Mouse (Mus musculus) heart, postnatal 36 days (tissue): ENCODE results near the gene Apoc3. TPM values are rescaled to one million over a fixed set of nuclear protein-coding genes. Genes with fewer than 3 reads are reported as not detected.

ENCODE experiments used
- DNase-seq, 2 experiments: peaks; one replicate each; pipeline ENCODE4 v3.0.0; 2021 to 2022
- intact Hi-C: fragments of 180-260 bp; cut with DNase I; formaldehyde crosslinking; loops from one replicate; pipeline ENCODE4 v1.15.1; 2025
- total RNA-seq, 2 experiments: library from RNA; stranded (reverse); gene quantifications; 2 replicates each; pipeline ENCODE4 v1.2.3; 2021

The Apoc3 gene
- not detected for total RNA-seq

DNA sequence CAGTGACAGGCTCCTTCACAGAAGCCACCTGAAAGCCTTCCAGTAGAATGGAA, at the start of gene Apoc3:
Apoc3 (minus strand) TSS at position 41 of the 53 bp plus-strand sequence.
- intact Hi-C loops, result no loop called here
- no peak for DNase-seq

DNA sequence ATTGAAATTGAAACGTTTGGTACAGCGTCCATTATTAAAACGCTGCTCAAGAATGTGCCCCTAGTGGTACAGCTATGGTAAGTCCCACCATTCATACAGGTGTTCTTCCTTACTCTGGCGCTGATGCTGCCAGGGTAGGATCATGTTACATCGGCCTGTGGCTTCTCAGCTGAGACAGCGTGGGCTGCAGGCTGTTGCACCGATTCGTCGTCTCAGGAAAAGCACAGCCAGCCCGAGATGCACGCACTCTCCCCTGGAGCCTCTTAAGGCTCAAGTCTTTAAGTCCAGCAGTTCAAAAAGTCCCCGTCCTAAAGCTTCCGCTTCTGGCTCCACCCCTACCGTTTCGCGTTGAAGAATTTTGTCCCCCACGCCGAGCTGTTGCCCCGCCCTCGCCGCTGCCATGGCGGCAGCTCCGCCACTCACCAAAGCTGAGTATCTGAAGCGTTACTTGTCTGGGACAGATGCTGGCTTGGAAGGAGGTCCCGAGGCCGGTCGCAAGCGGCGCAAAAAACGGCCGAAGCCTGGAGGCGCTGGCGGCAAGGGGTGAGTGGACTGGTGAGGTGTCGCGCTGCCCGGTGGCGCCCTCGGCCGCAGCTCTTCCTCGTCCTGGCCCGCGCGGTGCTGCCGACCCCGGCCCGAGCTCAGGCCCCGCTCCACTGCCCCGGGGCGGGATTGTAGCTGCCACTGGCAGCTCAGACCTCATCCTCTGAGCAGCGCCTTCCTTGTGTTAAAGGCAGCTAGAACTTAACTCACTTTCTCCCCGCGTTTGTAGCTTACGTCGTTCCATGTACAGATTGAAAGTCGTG, 47.4 kb upstream of the Apoc3 start, which contains the start of gene Bud13:
Bud13 (plus strand) TSS at position 378 of the 806 bp plus-strand sequence.
- intact Hi-C loops, result loop anchor here (1.0 kb wide), 1 partner anchor 10 kb away; the partner anchor contains the start of gene Zpr1
- peak; percentile 98 to 99 for DNase-seq

GRCm38 (mm10) chr9:46274494-46274893, 39.1 kb upstream of the Apoc3 start:
- DNase-seq, result no peak
- intact Hi-C loops, result loop anchor here (5.0 kb wide), 1 partner anchor 367 kb away; the partner anchor contains the start of genes Pcsk7 and Rnf214

DNA sequence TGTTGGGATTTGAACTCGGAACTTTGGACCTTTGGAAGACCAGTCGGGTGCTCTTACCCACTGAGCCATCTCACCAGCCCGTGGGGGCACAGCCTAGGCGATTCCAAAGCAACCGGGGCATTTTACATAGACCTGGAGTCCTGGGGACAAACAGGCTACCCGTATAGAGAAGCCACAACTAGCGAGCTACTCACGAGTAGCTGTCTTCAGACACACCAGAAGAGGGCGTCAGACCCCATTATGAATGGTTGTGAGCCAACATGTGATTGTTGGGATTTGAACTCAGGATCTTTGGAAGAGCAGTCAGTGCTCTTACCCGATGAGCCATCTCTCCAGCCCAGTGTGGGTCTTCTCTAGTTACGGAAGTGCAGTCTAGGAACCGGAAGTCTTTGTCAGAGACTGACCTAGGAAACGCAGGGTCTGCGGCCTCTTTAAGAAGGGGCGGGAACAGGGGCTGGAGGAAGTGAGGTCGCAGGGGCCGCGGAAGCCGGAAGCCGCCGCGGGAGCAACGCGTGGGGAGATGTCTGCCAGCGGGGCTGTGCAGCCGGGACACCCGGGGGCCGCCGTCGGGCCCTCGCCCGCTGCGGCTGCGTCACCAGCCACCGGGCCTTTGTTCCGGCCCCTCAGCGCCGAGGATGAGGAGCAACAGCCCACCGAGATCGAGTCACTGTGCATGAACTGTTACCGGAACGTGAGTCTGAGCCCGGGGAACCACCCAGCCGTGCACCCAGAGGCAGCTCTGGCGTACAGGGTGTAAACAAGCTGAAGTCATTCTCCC, 37.4 kb upstream of the Apoc3 start, which contains the start of gene Zpr1:
Zpr1 (plus strand) TSS at position 388 of the 778 bp plus-strand sequence.
- DNase-seq, result peak; percentile 87 to 89
- intact Hi-C loops, result loop anchor here (1.0 to 5.0 kb wide), 2 partner anchors 9 to 366 kb away; partner anchors contain the start of genes Pcsk7 and Rnf214

DNA sequence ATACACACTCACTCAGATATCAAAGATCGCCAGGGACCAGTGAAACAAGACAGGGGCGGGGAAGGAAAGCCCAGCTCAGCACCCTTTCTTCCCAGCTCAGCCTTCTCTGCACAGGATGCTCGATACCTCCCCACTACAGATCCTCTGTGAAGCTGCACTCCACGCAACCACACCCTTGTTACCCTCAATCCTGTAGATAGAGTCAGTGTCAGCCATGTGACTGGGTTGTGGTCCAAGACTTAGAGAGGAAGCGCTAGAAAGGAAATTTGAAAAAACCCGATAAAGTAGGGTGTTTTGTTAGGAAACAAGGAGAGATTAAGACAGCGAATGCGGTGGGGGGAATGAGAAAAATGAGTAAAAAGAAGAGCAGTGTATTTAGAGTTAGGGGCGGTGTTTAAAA, 36.6 kb upstream of the Apoc3 start:
- intact Hi-C loops, result loop anchor here (5.0 kb wide), 1 partner anchor 365 kb away; the partner anchor contains the start of genes Pcsk7 and Rnf214

GRCm38 (mm10) chr9:46270782-46271181, 35.3 kb upstream of the Apoc3 start:
- intact Hi-C loops, result loop anchor here (5.0 kb wide), 1 partner anchor 363 kb away; the partner anchor contains the start of genes Pcsk7 and Rnf214

More for the DNA sequence above, 36.6 kb upstream of the Apoc3 start:
- DNase-seq, result no peak

DNA sequence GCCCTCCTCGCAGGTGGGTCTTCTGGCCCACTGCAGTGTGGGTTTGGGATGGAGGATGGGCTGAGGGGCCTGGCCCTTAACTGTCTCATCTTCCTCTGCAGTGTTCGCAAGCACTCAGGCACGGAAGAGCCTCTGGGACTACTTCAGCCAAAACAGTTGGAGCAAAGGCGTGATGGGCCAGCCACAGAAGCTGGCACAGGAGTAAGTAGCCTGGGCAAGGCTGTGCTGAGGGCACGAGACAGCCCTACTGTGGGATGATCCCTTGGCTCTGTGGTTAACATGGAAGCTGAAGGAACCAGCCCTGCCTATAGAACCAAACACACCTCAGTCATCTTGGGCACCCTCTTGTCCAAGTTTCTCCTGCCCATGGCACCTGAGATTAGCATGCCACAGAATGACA, 33.7 kb upstream of the Apoc3 start:
- intact Hi-C loops, result no loop called here
- DNase-seq, result no peak

More at GRCm38 (mm10) chr9:46270782-46271181, 35.3 kb upstream of the Apoc3 start:
- no peak for DNase-seq

DNA sequence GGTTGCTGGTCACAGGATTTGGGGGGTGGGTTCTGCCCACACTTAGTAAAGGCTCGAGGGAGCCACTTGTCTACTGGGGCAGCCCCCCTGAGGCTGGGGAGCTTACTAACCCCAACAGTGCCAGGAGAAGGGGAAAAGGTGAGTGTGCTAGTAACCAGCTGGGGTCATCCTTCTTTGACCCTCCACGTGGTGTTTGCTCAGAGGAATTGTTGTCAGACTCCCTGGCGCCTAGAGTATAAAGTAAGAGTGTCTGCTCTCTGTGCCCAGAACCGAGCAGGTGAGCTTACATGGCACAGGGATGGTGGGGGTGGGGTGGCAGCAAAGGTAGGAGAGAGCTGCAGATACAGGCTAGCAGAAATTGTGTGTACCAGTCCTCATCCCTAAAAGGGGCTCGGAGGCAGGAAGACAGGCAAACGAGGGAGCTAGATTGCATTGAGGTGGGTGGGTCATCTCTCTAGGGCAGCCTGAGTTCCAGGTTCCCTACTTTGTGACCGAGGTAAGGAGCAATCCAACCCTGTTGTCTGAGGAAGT, 33.0 kb upstream of the Apoc3 start, which contains the start of gene Apoa5:
Apoa5 (plus strand) TSS at position 291 of the 531 bp plus-strand sequence.
- intact Hi-C loops, result no loop called here
- no peak for DNase-seq

DNA sequence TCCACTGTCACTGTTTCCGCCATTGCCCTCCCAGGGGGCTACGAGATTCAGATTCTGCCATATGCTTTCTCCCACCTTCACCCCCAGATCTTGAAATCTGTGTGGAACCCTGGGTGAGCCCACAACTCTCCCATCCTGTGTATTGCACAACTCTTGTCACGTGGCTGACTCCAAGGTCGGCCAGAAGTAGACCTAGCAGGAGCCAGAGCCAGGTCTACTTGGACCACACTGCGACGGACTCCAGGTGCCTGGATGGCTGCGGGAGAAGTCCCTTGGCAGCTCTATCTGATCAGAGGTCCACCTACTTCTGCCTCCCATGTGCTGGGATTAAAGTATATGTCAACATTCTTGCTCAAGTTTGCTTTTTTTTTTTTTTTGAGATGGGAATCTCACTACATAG, 25.7 kb upstream of the Apoc3 start:
- DNase-seq, result no peak
- intact Hi-C loops, result no loop called here

DNA sequence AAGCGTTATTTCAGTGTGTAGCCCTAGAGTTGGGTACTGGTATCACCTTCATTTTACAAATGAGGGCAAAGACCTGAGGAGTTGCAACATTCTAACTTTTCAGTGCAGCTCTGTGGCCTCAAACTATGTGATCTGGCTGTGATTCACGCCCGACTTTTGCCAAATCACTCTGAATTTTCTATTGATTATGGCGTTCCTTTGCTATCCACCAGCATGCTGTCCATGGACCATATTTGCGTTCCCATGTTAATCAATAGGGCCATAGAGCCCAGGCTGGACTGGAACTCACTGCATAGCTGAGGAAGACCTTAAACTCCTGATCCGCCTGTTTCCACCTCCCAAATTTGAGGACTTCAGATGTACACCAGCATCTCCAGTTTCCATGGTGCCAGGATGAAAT, 23.7 kb upstream of the Apoc3 start:
- intact Hi-C loops, result no loop called here
- no peak for DNase-seq

DNA sequence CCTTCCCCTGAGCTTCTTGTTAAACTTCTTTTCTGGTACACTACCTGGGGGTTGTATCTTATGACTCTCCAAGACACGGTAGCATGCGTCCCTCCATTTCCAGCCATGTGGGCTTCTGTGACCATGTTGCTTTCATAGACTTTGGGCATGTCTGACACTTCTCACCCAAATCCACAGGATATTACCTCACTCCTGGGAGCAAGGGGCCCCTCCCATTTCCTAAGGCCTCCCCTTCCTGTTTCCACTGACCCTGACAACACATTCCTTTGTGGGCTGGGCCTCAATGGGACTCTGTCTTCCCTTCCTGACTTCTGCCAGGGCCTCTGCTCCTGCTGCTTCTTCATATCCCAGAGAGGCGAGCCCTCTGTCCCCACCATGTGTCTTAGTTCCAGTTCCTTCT, 22.1 kb upstream of the Apoc3 start:
- no peak for DNase-seq
- intact Hi-C loops, result no loop called here

DNA sequence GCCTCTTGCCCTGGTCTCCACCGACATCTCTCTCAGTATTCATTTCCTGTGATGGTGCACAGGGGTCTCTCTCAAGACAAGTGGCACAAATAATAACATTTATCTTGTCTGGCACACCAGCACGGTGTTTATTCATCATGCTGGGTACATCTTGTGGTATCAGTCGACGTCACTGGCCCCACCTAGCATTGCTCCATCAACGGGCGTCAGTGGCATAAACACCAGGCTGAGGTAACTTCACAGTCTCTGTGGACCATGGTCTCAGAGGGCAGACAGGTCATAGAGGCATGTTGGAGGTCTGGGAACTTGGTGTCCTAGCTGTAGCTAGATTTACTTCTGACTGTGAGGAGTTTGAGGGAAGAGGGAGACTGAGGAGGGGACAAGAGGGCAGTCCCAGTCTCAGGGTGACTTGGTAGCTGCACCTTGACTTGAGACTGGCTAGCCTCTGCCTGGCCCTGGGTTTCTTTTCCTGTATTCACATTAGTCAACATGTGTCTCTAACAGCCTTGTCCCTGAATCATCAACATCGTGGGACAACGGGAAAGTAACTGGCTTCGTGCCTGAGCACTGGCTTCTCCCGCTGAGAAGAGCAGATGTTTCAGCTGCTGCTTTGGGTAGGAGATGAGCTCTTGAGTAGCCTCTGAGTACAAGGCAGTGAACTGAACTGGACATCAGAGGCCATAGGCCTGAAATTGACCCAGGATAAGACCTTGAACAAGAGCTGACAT, 21.4 kb upstream of the Apoc3 start:
- DNase-seq, result no peak
- intact Hi-C loops, result no loop called here

DNA sequence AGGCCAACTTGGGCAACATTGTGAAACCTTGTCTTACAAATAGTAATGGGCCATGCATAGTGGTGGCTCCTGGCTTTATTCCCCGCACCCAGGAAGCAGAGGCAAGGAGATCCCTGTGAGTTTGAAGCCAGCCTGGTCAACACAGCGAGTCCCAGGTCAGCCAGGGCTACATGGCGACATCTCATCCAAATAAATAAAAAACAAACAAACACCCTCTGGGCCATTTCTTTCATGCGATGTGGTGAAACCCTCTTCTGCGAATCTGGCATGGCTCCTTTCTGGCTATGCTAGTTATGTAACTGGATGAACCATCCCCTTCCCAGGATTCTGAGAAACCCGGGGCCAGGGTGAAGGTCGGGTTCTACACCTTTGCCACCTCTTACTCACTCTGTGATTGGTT, 20.7 kb upstream of the Apoc3 start:
- intact Hi-C loops, result no loop called here
- no peak for DNase-seq

- peak; percentile 62 to 65 for DNase-seq
- intact Hi-C loops, result loop anchor here (1.0 to 2.0 kb wide), 2 partner anchors 54 to 244 kb away; no protein-coding TSS in a partner anchor
These were observed 11.4 kb upstream of the Apoc3 start for GRCm38 (mm10) chr9:46246752-46247324.

- DNase-seq, result no peak
- intact Hi-C loops, result no loop called here
These were observed 8.1 kb upstream of the Apoc3 start for GRCm38 (mm10) chr9:46243584-46243983.

DNA sequence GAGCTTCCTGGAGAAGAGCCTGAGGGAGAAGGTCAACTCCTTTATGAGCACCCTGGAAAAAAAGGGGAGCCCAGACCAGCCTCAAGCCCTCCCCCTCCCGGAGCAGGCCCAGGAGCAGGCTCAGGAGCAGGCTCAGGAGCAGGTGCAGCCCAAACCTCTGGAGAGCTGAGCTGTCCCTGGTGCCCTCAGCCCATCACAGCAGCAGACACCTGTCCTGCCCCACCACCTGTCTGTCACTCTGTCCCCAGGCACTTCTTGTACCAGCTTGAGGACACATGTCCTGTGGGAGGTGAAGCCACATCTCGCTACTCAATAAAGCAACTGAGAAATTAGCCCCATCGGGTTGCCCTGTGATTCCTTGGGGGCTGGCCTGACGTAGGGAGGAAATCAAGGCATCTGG, 7.7 kb upstream of the Apoc3 start:
- no peak for DNase-seq
- intact Hi-C loops, result no loop called here

DNA sequence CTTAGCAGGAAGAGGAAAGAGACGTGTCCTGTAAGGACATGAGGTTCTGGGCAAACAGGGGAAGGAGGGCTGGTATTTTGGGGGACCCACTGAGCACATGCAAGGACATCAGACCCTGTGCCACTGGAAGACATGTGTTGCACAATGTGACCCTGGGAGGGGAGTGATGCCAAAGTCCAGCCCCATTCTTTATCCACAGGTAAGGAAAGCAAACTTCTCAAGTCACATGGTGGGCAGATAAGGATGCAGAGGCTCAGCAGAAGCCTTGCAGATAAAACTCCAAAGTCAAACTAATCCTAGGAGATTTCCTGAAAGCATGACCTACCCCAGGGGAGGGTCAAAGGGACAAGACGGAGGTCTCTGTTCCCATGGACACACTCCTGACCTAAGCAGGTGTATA, 6.4 kb upstream of the Apoc3 start:
- intact Hi-C loops, result no loop called here
- DNase-seq, result no peak

- intact Hi-C loops, result no loop called here
- no peak for DNase-seq
These were observed 5.2 kb upstream of the Apoc3 start, which contains the start of gene Apoa4 for GRCm38 (mm10) chr9:46240526-46241153. TSS of gene Apoa4 (plus strand) at chr9:46240696.

DNA sequence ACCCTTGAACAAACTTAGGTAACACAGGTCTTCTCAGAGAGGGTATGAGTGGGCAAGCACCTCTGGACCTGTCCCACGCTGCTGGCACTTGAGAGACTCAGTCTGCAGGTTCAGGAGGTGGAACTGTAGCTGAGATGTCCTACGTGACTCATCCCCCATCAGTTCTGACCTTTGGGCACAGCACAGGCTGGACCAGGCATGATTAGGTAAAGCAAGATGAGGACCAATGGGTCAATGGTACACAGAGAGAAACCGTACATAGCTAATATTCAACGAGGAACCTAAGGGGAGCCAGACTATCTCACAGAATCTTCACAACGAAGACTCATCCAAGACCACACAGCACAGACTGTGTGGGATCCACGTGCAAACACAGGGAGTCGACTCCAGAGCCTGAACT, 3.4 kb upstream of the Apoc3 start:
- DNase-seq, result no peak
- intact Hi-C loops, result no loop called here

DNA sequence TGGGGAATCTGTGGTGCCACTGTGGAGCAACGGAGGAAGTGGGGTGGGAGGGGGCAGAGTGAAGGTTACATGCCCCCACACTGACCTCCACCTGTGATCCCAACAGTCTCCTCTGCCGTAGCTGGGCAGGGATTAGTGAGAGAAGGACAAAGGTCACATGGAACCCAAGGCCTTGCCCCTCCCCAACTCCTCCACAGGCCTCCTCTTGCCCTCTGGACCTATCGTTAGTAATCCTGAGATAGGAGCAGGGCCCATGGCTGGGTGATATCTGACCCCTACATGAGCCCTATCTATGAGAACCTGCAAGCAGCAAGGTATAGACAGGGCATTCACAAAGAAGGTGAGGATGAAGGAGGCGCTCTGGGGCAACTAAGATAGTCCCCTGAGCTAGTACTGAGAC, 213 bp upstream of the Apoc3 start:
- no peak for DNase-seq
- intact Hi-C loops, result no loop called here
